Mouse (Mus musculus): Measurements from ENCODE around the gene Cd177. TPM values are rescaled to one million over a fixed set of nuclear protein-coding genes. Genes with fewer than 3 reads are reported as not detected.
"Not testable (repeated sequence)": the region's sequence is repeated elsewhere in the genome, so short reads cannot be mapped to it uniquely, and the experiment has no call there.

Cd177 gene
- 10.1 and 13.5 TPM in 2 replicates for polyA plus RNA-seq (2015; fragmentation: Nextera tagmentation; extraction: Ambion mirVana)

DNA sequence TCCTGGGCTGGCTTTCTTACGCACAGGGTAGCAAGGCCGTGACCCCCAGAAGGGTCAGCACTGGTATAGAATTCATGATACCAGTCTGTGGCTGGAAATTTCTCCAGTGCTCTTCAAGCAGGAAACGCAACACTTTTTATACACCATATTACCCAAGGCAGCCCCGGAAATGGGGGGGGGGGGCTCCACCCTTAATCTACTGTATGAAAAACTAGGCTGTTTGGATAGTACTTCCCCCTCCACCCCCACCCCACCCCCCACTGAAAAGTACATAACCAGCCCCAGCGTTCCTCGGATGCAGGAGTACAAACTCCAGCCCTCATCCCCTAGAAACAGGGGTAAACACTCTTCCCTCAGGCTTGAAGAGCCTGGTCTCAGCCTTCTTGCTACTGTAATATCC lies at the start of gene Cd177:
Gene Cd177, minus strand, starts transcription at position 101 of the 400 bp plus-strand sequence.
- no peak within 1 kb of the TSS for H3K4me2 ChIP-seq
- no peaks in the 10 kb centered on the region for H3K27me3 ChIP-seq
- no peak within 1 kb of the TSS for H3K4me3 ChIP-seq (replicated peaks)
- no peaks in the 10 kb centered on the region for H3K36me3 ChIP-seq (replicated peaks)
- 59% methylated on average over 6 of the region's 6 CpGs for WGBS (ENCODE audit: insufficient replicate concordance)
- ATAC-seq (ENCODE audit: insufficient read depth), result no peak
- H3K9me3 ChIP-seq (replicated peaks), result no peaks in the 10 kb centered on the region
- H3K9ac ChIP-seq, result no peak within 1 kb of the TSS
- H3K27ac ChIP-seq (replicated peaks), result no peak within 1 kb of the TSS
- no peaks in the 10 kb centered on the region for H3K4me1 ChIP-seq (replicated peaks)

- no peak overlapping the region for H3K4me2 ChIP-seq
- H3K36me3 ChIP-seq (replicated peaks), result no peaks in the 10 kb centered on the region
- H3K9me3 ChIP-seq (replicated peaks), result no peaks in the 10 kb centered on the region
- no peaks in the 10 kb centered on the region for H3K4me1 ChIP-seq (replicated peaks)
- H3K27me3 ChIP-seq, result no peaks in the 10 kb centered on the region
- H3K27ac ChIP-seq (replicated peaks), result no peak overlapping the region
- no peak overlapping the region for H3K9ac ChIP-seq
- no peak overlapping the region for H3K4me3 ChIP-seq (replicated peaks)
- 39% methylated on average over 2 of the region's 2 CpGs for WGBS (ENCODE audit: insufficient replicate concordance)
- no peak for ATAC-seq (ENCODE audit: insufficient read depth)
Observed at GRCm38 (mm10) chr7:24809041-24809440, 48.9 kb upstream of the Cd177 start.

DNA sequence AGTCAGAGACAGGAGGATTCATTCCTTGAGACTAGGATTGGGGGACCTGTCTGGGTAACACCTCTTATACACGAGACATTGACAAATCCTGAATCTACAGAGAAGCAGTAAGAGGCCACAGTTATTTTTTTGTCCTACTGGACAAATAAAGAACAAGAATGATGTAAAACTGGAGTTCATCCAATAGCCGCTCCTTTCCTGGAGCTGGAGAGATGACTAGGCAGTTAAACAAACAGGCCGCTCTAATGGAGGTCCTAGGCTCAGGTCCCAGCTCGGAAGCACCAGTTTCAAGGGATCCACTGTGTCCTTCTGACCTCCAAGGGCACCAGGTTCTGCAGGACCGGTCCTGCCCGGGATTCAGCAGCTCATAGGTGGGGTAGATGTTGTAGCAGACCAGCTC lies 44.7 kb upstream of the Cd177 start:
- H3K27me3 ChIP-seq, result no peaks in the 10 kb centered on the region
- H3K4me3 ChIP-seq (replicated peaks), result no peak overlapping the region
- H3K4me2 ChIP-seq, result no peak overlapping the region
- 47% methylated on average over 6 of the region's 6 CpGs for WGBS (ENCODE audit: insufficient replicate concordance)
- H3K9ac ChIP-seq, result no peak overlapping the region
- no peak for ATAC-seq (ENCODE audit: insufficient read depth)
- no peak overlapping the region for H3K27ac ChIP-seq (replicated peaks)
- no peaks in the 10 kb centered on the region for H3K9me3 ChIP-seq (replicated peaks)
- H3K36me3 ChIP-seq (replicated peaks), result no peaks in the 10 kb centered on the region
- no peaks in the 10 kb centered on the region for H3K4me1 ChIP-seq (replicated peaks)

- 34% methylated on average over 7 of the region's 7 CpGs for WGBS (ENCODE audit: insufficient replicate concordance)
- Histone ChIP-seq H3K27me3 (no peaks in the 10 kb centered on the region), H3K4me2 (no peak overlapping the region), H3K27ac (replicated peaks) (no peak overlapping the region), H3K9ac (no peak overlapping the region), H3K36me3 (replicated peaks) (no peaks in the 10 kb centered on the region), H3K9me3 (replicated peaks) (no peaks in the 10 kb centered on the region), H3K4me3 (replicated peaks) (no peak overlapping the region), H3K4me1 (replicated peaks) (no peaks in the 10 kb centered on the region)
- no peak for ATAC-seq (ENCODE audit: insufficient read depth)
Observed at GRCm38 (mm10) chr7:24802149-24802767, 42.1 kb upstream of the Cd177 start.

- WGBS (ENCODE audit: insufficient replicate concordance), result 73% methylated on average over 1 of the region's 1 CpGs
Observed at GRCm38 (mm10) chr7:24797918-24798317, 37.8 kb upstream of the Cd177 start.

DNA sequence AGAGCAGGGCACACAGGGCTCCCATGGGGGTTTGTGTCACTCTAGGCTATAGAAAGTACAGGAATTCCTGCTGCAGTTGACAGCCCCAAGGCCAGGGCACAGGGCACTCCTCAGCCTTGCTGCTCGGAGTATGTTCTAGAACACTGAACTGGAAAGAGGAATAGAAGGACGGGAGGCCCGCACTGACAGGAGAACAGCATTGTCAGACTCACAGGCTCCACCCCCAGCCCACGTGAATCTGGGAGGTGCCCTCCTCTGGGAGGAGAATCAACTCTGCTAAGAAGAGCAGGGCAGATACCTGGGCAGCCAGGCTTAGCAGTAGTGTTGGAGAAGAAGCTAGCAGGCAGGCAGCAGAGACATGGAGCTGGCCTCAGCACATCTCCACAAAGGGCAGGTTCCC lies 16.8 kb upstream of the Cd177 start, which contains the start of gene Ceacam10:
Gene Ceacam10, plus strand, starts transcription at position 289 of the 400 bp plus-strand sequence.
- H3K27ac ChIP-seq (replicated peaks); H3K4me2 ChIP-seq; H3K4me1 ChIP-seq (replicated peaks); H3K4me3 ChIP-seq (replicated peaks); H3K36me3 ChIP-seq (replicated peaks); ATAC-seq (ENCODE audit: insufficient read depth); H3K9ac ChIP-seq; H3K9me3 ChIP-seq (replicated peaks); H3K27me3 ChIP-seq: not testable (repeated sequence)
- WGBS (ENCODE audit: insufficient replicate concordance), result 26% methylated on average over 4 of the region's 4 CpGs

More at GRCm38 (mm10) chr7:24797918-24798317, 37.8 kb upstream of the Cd177 start:
- no peaks in the 10 kb centered on the region for H3K27me3 ChIP-seq
- no peak for ATAC-seq (ENCODE audit: insufficient read depth)
- H3K9ac ChIP-seq, result no peak overlapping the region
- no peak overlapping the region for H3K4me3 ChIP-seq (replicated peaks)
- H3K4me2 ChIP-seq, result no peak overlapping the region
- H3K36me3 ChIP-seq (replicated peaks), result no peaks in the 10 kb centered on the region
- no peaks in the 10 kb centered on the region for H3K4me1 ChIP-seq (replicated peaks)
- no peak overlapping the region for H3K27ac ChIP-seq (replicated peaks)
- no peaks in the 10 kb centered on the region for H3K9me3 ChIP-seq (replicated peaks)

GRCm38 (mm10) chr7:24776145-24776544 lies 16.0 kb upstream of the Cd177 start:
- no peaks in the 10 kb centered on the region for H3K4me1 ChIP-seq (replicated peaks)
- no peak overlapping the region for H3K4me2 ChIP-seq
- no peak overlapping the region for H3K27ac ChIP-seq (replicated peaks)
- no peaks in the 10 kb centered on the region for H3K9me3 ChIP-seq (replicated peaks)
- 58% methylated on average over 2 of the region's 2 CpGs for WGBS (ENCODE audit: insufficient replicate concordance)
- H3K9ac ChIP-seq, result no peak overlapping the region
- no peak overlapping the region for H3K4me3 ChIP-seq (replicated peaks)
- H3K27me3 ChIP-seq, result no peaks in the 10 kb centered on the region
- no peak for ATAC-seq (ENCODE audit: insufficient read depth)
- no peaks in the 10 kb centered on the region for H3K36me3 ChIP-seq (replicated peaks)

GRCm38 (mm10) chr7:24773942-24774535 lies 13.9 kb upstream of the Cd177 start:
- Histone ChIP-seq H3K4me2 (no peak overlapping the region), H3K9me3 (replicated peaks) (no peaks in the 10 kb centered on the region), H3K9ac (no peak overlapping the region), H3K4me3 (replicated peaks) (no peak overlapping the region), H3K4me1 (replicated peaks) (no peaks in the 10 kb centered on the region), H3K27me3 (no peaks in the 10 kb centered on the region), H3K27ac (replicated peaks) (no peak overlapping the region), H3K36me3 (replicated peaks) (no peaks in the 10 kb centered on the region)
- 35% methylated on average over 3 of the region's 3 CpGs for WGBS (ENCODE audit: insufficient replicate concordance)
- ATAC-seq (ENCODE audit: insufficient read depth), result no peak

GRCm38 (mm10) chr7:24771361-24771760 lies 11.2 kb upstream of the Cd177 start:
- Histone ChIP-seq H3K4me1 (replicated peaks) (no peaks in the 10 kb centered on the region), H3K4me2 (no peak overlapping the region), H3K36me3 (replicated peaks) (no peaks in the 10 kb centered on the region), H3K4me3 (replicated peaks) (no peak overlapping the region), H3K9ac (no peak overlapping the region), H3K9me3 (replicated peaks) (no peaks in the 10 kb centered on the region), H3K27me3 (no peaks in the 10 kb centered on the region), H3K27ac (replicated peaks) (no peak overlapping the region)
- no peak for ATAC-seq (ENCODE audit: insufficient read depth)

GRCm38 (mm10) chr7:24762574-24762973 lies 2.5 kb upstream of the Cd177 start:
- WGBS (ENCODE audit: insufficient replicate concordance), result 63% methylated on average over 8 of the region's 8 CpGs
- no peak overlapping the region for H3K9ac ChIP-seq
- no peak for ATAC-seq (ENCODE audit: insufficient read depth)
- no peaks in the 10 kb centered on the region for H3K36me3 ChIP-seq (replicated peaks)
- H3K4me3 ChIP-seq (replicated peaks), result no peak overlapping the region
- no peaks in the 10 kb centered on the region for H3K4me1 ChIP-seq (replicated peaks)
- no peaks in the 10 kb centered on the region for H3K9me3 ChIP-seq (replicated peaks)
- H3K27ac ChIP-seq (replicated peaks), result no peak overlapping the region
- no peak overlapping the region for H3K4me2 ChIP-seq
- H3K27me3 ChIP-seq, result no peaks in the 10 kb centered on the region

GRCm38 (mm10) chr7:24761161-24761560 lies 1.1 kb upstream of the Cd177 start:
- H3K4me1 ChIP-seq (replicated peaks), result no peaks in the 10 kb centered on the region
- H3K4me2 ChIP-seq, result no peak overlapping the region
- H3K27me3 ChIP-seq, result no peaks in the 10 kb centered on the region
- ATAC-seq (ENCODE audit: insufficient read depth), result no peak
- no peak overlapping the region for H3K4me3 ChIP-seq (replicated peaks)
- H3K9me3 ChIP-seq (replicated peaks), result no peaks in the 10 kb centered on the region
- WGBS (ENCODE audit: insufficient replicate concordance), result 37% methylated on average over 6 of the region's 6 CpGs
- H3K27ac ChIP-seq (replicated peaks), result no peak overlapping the region
- H3K36me3 ChIP-seq (replicated peaks), result no peaks in the 10 kb centered on the region
- no peak overlapping the region for H3K9ac ChIP-seq

- no peak overlapping the region for H3K4me3 ChIP-seq (replicated peaks)
- no peaks in the 10 kb centered on the region for H3K27me3 ChIP-seq
- no peaks in the 10 kb centered on the region for H3K36me3 ChIP-seq (replicated peaks)
- no peak overlapping the region for H3K27ac ChIP-seq (replicated peaks)
- 33% methylated on average over 1 of the region's 1 CpGs for WGBS (ENCODE audit: insufficient replicate concordance)
- no peaks in the 10 kb centered on the region for H3K9me3 ChIP-seq (replicated peaks)
- no peak overlapping the region for H3K4me2 ChIP-seq
- no peaks in the 10 kb centered on the region for H3K4me1 ChIP-seq (replicated peaks)
- ATAC-seq (ENCODE audit: insufficient read depth), result no peak
- H3K9ac ChIP-seq, result no peak overlapping the region
Observed at GRCm38 (mm10) chr7:24758520-24758919, 1.6 kb downstream of the Cd177 start.
